Mouse (Mus musculus): Measurements from ENCODE around the gene Hcar2. TPM values are rescaled to one million over a fixed set of nuclear protein-coding genes. Genes with fewer than 3 reads are reported as not detected.

Hcar2 gene
- total and polyA plus RNA-seq, 2 experiments from 2014 or later: not detected

GRCm38 (mm10) chr5:123842935-123843282 is 22.4 kb downstream of the Hcar2 start:
- H3K9ac ChIP-seq (replicated peaks; ENCODE audit: low read length, poor library complexity, severe bottlenecking): no peak overlapping the region
- 73% methylated on average over 3 of the region's 3 CpGs for WGBS
- no peak overlapping the region for H3K4me2 ChIP-seq (ENCODE audit: low read depth, low read length, poor library complexity, severe bottlenecking)
- no peaks in the 10 kb centered on the region for H3K4me1 ChIP-seq (ENCODE audit: insufficient read depth, low read length)
- H3K4me3 ChIP-seq (ENCODE audit: low read depth, low read length): no peak overlapping the region
- ATAC-seq (ENCODE audit: low FRiP score): no peak
- no peak for DNase-seq (ENCODE audit: low spot score)
- no peaks in the 10 kb centered on the region for H3K27me3 ChIP-seq (ENCODE audit: insufficient read depth, low read length)
- no peak for TF ChIP-seq CTCF (IDR thresholded peaks at IDR 0.05)
- no peak overlapping the region for H3K27ac ChIP-seq (ENCODE audit: low read depth, low read length)
- no peaks in the 10 kb centered on the region for H3K9me3 ChIP-seq (ENCODE audit: low read length)
- H3K36me3 ChIP-seq (ENCODE audit: insufficient read depth, low read length): no peaks in the 10 kb centered on the region

- Histone ChIP-seq H3K27ac (ENCODE audit: low read depth, low read length) (no peak overlapping the region), H3K4me3 (ENCODE audit: low read depth, low read length) (no peak overlapping the region), H3K36me3 (ENCODE audit: insufficient read depth, low read length) (no peaks in the 10 kb centered on the region), H3K9ac (replicated peaks; ENCODE audit: low read length, poor library complexity, severe bottlenecking) (no peak overlapping the region), H3K4me2 (ENCODE audit: low read depth, low read length, poor library complexity, severe bottlenecking) (no peak overlapping the region), H3K4me1 (ENCODE audit: insufficient read depth, low read length) (no peaks in the 10 kb centered on the region), H3K9me3 (ENCODE audit: low read length) (no peaks in the 10 kb centered on the region), H3K27me3 (ENCODE audit: insufficient read depth, low read length) (no peaks in the 10 kb centered on the region)
- WGBS: 54% methylated on average over 11 of the region's 11 CpGs
- no peak for TF ChIP-seq CTCF (IDR thresholded peaks at IDR 0.05)
- no peak for DNase-seq (ENCODE audit: low spot score)
- ATAC-seq (ENCODE audit: low FRiP score): no peak
Observed at GRCm38 (mm10) chr5:123842221-123842934, 22.9 kb downstream of the Hcar2 start.

- WGBS: 51% methylated on average over 4 of the region's 4 CpGs
- TF ChIP-seq CTCF (IDR thresholded peaks at IDR 0.05): no peak
- Histone ChIP-seq H3K4me1 (ENCODE audit: insufficient read depth, low read length) (no peaks in the 10 kb centered on the region), H3K27ac (ENCODE audit: low read depth, low read length) (no peak overlapping the region), H3K36me3 (ENCODE audit: insufficient read depth, low read length) (no peaks in the 10 kb centered on the region), H3K4me2 (ENCODE audit: low read depth, low read length, poor library complexity, severe bottlenecking) (no peak overlapping the region), H3K9ac (replicated peaks; ENCODE audit: low read length, poor library complexity, severe bottlenecking) (no peak overlapping the region), H3K9me3 (ENCODE audit: low read length) (no peaks in the 10 kb centered on the region), H3K4me3 (ENCODE audit: low read depth, low read length) (no peak overlapping the region), H3K27me3 (ENCODE audit: insufficient read depth, low read length) (no peaks in the 10 kb centered on the region)
- no peak for ATAC-seq (ENCODE audit: low FRiP score)
- DNase-seq (ENCODE audit: low spot score): no peak
Observed at GRCm38 (mm10) chr5:123837371-123837770, 27.9 kb downstream of the Hcar2 start.

GRCm38 (mm10) chr5:123834836-123835235 is 30.5 kb downstream of the Hcar2 start:
- ATAC-seq (ENCODE audit: low FRiP score) (no peak), DNase-seq (ENCODE audit: low spot score) (no peak)
- H3K27me3 ChIP-seq (ENCODE audit: insufficient read depth, low read length): no peaks in the 10 kb centered on the region
- H3K9me3 ChIP-seq (ENCODE audit: low read length): no peaks in the 10 kb centered on the region
- WGBS: 76% methylated on average over 3 of the region's 3 CpGs
- no peak for TF ChIP-seq CTCF (IDR thresholded peaks at IDR 0.05)
- no peaks in the 10 kb centered on the region for H3K4me1 ChIP-seq (ENCODE audit: insufficient read depth, low read length)
- H3K9ac ChIP-seq (replicated peaks; ENCODE audit: low read length, poor library complexity, severe bottlenecking): no peak overlapping the region
- H3K4me3 ChIP-seq (ENCODE audit: low read depth, low read length): no peak overlapping the region
- H3K36me3 ChIP-seq (ENCODE audit: insufficient read depth, low read length): no peaks in the 10 kb centered on the region
- H3K4me2 ChIP-seq (ENCODE audit: low read depth, low read length, poor library complexity, severe bottlenecking): no peak overlapping the region
- no peak overlapping the region for H3K27ac ChIP-seq (ENCODE audit: low read depth, low read length)

GRCm38 (mm10) chr5:123832309-123832708 is 33.0 kb downstream of the Hcar2 start:
- Histone ChIP-seq H3K4me3 (ENCODE audit: low read depth, low read length) (no peak overlapping the region), H3K9ac (replicated peaks; ENCODE audit: low read length, poor library complexity, severe bottlenecking) (no peak overlapping the region), H3K4me2 (ENCODE audit: low read depth, low read length, poor library complexity, severe bottlenecking) (no peak overlapping the region), H3K27ac (ENCODE audit: low read depth, low read length) (no peak overlapping the region), H3K27me3 (ENCODE audit: insufficient read depth, low read length) (no peaks in the 10 kb centered on the region), H3K9me3 (ENCODE audit: low read length) (no peaks in the 10 kb centered on the region), H3K4me1 (ENCODE audit: insufficient read depth, low read length) (no peaks in the 10 kb centered on the region), H3K36me3 (ENCODE audit: insufficient read depth, low read length) (no peaks in the 10 kb centered on the region)
- WGBS: 93% methylated on average over 7 of the region's 7 CpGs
- no peak for TF ChIP-seq CTCF (IDR thresholded peaks at IDR 0.05)
- DNase-seq (ENCODE audit: low spot score) (no peak), ATAC-seq (ENCODE audit: low FRiP score) (no peak)

GRCm38 (mm10) chr5:123827659-123828091 is 37.6 kb downstream of the Hcar2 start:
- H3K9me3 ChIP-seq (ENCODE audit: low read length): no peaks in the 10 kb centered on the region
- ATAC-seq (ENCODE audit: low FRiP score) (no peak), DNase-seq (ENCODE audit: low spot score) (peak; percentile 47)
- peak; percentile 52 for TF ChIP-seq CTCF (IDR thresholded peaks at IDR 0.05)
- no peak overlapping the region for H3K4me3 ChIP-seq (ENCODE audit: low read depth, low read length)
- H3K27me3 ChIP-seq (ENCODE audit: insufficient read depth, low read length): no peaks in the 10 kb centered on the region
- H3K27ac ChIP-seq (ENCODE audit: low read depth, low read length): no peak overlapping the region
- no peak overlapping the region for H3K9ac ChIP-seq (replicated peaks; ENCODE audit: low read length, poor library complexity, severe bottlenecking)
- no peak overlapping the region for H3K4me2 ChIP-seq (ENCODE audit: low read depth, low read length, poor library complexity, severe bottlenecking)
- WGBS: 82% methylated on average over 6 of the region's 6 CpGs
- H3K4me1 ChIP-seq (ENCODE audit: insufficient read depth, low read length): no peaks in the 10 kb centered on the region
- H3K36me3 ChIP-seq (ENCODE audit: insufficient read depth, low read length): no peaks in the 10 kb centered on the region
